Mouse (Mus musculus): ENCODE results near the gene Gm8765.

GRCm38 (mm10) chr13:50751732-50752131 lies 53.6 kb downstream of the Gm8765 start:
- TF ChIP-seq CTCF (IDR thresholded peaks at IDR 0.05; ENCODE audit: low read depth) (no peak), EP300 (IDR thresholded peaks at IDR 0.05; ENCODE audit: low read depth) (no peak)
